Mouse (Mus musculus): ENCODE results near the gene Cdip1.

Gene Cdip1

GRCm38 (mm10) chr16:4713861-4714710 lies 76.0 kb downstream of the Cdip1 start:
- no peak for DNase-seq

GRCm38 (mm10) chr16:4711173-4711572 lies 78.9 kb downstream of the Cdip1 start:
- no peak for DNase-seq

- peak; percentile 81 for DNase-seq
These were observed 84.6 kb downstream of the Cdip1 start for GRCm38 (mm10) chr16:4705541-4705940.

- no peak for DNase-seq
These were observed 87.4 kb downstream of the Cdip1 start for GRCm38 (mm10) chr16:4702646-4703045.

GRCm38 (mm10) chr16:4701211-4701610 lies 88.9 kb downstream of the Cdip1 start:
- no peak for DNase-seq

Measured in lung, postnatal 36 days (tissue).